Mouse (Mus musculus) kidney, adult 9 months (tissue): Measurements from ENCODE around the gene Pard3.
A peak's percentile ranks its signal among the peaks of the same experiment; 100 is the strongest.

Experiments
- DNase-seq: peaks from one replicate; pipeline ENCODE4 v3.0.0; 2022

The Pard3 gene

DNA sequence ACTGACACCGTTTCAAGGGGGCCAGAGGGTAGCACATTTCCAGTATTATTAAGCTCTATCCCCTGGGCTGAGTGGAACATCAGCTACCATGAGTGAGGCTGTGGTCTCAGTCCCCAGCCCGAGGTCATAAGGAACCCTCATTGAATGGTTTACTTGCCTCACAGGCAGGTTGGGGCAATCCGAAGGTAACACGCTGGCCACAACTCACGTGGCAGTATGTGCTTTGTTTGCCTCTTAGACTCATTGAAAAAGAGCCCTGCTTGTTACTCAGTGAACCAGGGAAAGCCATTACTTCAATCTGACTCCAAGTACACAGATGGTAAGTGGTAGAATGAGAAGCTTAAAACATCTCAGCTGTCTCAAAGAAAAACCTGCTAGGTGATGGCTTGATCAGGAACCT is 236.8 kb downstream of the Pard3 start:
- DNase-seq, result peak; percentile 45

- DNase-seq, result peak; percentile 26
Observed at GRCm38 (mm10) chr8:127302847-127303445, 239.3 kb downstream of the Pard3 start.

DNA sequence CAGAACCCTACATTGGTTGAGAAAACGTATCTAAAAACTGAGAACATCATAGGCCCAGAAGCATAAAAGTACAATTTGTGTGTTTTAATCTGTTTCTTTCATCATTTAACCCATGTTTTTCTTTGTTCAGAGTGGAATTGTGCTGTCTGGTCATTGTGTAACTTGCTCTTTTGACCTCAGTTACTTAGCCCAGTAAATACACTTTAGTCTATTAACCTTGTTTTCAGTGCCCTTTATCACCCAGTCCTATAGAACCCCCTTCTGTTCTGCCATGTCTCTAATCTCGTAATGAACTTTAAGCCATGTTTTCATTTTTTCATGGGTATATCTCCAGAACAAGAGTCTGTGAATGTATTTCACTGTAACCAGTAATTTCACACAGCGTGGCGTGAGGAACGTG is 243.3 kb downstream of the Pard3 start:
- peak; percentile 61 for DNase-seq

DNA sequence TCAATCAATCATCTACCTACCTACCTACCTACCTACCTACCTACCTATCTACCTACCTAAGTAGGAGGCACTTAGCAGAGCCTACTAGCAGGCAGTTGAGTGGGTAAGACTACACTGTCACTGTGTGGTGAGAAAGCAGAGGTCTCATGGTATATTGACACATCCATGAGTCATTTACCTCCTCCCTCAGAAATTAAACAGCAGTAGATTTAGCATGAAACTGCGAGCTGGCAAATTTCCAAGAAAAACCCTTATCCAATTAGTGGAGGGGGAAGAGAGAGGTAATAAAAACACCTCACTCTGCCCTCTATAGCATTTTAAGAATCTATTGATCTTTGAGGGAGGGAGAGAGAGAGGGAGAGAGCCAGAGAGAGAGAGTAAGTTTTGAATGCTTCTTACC is 245.7 kb downstream of the Pard3 start:
- no peak for DNase-seq

DNA sequence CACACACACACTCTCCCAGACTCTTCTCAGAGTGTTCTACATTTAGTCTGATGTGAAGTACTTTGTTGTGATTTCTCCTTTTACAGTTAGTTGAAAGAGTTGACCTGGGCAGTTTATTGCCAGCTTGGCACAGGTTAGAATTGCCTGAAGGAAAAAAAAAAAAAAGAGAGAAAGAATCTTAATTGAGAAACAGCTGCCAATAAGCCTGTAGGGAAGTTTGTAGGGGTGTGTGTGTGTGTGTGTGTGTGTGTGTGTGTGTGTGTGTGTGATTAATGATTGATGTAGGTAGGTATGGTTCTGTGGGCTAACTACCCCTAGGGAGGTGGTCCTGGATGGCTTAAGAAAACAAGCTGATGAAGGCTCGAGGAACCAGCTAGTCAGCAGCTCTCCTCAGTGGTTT is 252.1 kb downstream of the Pard3 start:
- DNase-seq, result peak; percentile 60

GRCm38 (mm10) chr8:127317914-127318313 is 254.2 kb downstream of the Pard3 start:
- no peak for DNase-seq

DNA sequence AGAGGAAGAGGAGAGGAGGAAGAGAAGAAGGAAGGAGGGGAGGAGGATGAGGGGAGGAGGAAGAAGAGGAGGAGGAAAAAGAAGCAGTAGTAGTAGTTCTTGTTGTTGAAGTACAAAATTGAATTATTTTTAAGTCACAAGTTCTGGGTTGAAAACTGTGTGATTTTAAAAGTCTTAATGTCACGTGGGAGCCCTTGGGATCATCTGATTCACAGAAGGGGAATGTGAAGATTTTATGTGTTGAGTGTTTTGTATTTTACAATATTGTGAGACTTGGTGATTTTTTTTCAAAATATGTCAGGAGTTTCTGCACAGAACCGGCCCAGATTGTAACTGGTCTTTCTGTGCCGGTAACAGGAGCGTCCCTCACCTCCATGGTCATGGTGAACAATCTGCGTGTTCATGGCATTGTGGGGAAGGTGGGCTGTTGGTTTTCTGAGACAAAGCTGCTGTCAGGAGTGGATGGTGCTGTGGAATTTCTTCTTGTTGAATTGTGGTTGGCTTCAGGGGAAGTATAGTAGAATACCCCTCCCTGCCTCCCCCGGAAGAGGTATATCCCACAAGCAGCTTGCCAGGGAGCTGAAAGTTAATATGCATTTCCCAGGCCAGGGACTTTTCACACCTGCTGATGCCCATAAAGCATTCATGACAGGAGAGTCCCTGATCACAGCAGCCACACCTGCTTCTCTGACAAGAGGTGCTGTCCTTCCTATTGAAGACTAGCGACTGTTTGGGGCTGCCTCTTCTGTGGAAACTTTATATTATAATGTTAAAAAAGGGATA is 254.9 kb downstream of the Pard3 start:
- DNase-seq, result no peak

DNA sequence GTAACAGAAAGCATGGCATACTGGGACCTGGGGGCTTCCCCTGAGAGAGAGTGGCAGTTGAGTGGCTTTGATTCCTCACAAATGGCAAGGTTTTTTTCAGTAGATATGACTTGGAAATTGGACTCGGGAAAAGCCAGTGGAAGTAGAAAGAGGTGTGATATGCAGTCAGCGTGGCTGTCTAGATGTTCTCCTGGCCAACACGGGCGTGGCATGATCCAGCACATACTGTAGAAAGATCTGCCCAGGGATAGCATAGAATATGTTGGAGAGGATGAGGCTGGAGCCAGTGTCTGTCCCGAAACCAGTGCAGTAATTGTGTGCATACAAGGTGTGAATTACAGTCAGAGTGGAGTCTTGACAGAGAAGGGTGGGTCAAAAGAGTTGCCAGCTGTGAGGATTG is 257.2 kb downstream of the Pard3 start:
- no peak for DNase-seq

DNA sequence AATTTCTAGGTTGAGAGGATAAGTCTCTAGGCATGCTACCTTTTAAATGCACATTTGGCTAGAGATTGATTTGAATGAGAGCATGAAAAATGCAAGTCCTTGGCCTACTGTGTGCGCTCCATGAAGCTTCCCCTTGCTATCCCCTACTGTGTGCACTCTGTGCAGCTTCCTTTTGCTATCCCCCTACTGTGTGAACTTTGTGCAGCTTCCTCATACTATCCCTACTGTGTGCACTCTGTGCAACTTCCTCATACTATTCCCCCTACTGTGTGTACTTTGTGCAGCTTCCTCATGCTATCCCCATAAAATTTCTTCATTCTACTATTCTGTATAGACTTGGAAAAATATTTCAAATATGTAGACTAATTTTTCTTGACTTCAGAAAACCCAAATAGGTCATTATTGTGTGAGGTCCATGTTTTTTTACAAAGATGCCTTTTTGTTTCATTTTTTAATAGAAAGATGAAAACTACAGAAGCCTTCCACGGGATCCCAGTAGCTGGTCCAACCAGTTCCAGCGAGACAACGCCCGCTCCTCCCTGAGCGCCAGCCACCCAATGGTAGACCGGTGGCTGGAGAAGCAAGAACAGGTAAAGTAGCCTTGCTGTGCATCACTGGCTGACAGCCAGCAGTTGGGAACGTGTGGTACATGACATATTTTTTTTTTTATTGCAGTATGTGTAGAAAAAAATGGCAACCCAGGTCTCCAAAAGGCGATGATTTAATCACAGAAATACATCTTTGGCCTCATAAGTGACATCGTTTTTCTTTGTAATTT is 260.1 kb downstream of the Pard3 start:
- DNase-seq, result no peak

- DNase-seq, result no peak
Observed at GRCm38 (mm10) chr8:127324836-127325570, 261.3 kb downstream of the Pard3 start.

GRCm38 (mm10) chr8:127325749-127326148 is 262.1 kb downstream of the Pard3 start:
- no peak for DNase-seq

DNA sequence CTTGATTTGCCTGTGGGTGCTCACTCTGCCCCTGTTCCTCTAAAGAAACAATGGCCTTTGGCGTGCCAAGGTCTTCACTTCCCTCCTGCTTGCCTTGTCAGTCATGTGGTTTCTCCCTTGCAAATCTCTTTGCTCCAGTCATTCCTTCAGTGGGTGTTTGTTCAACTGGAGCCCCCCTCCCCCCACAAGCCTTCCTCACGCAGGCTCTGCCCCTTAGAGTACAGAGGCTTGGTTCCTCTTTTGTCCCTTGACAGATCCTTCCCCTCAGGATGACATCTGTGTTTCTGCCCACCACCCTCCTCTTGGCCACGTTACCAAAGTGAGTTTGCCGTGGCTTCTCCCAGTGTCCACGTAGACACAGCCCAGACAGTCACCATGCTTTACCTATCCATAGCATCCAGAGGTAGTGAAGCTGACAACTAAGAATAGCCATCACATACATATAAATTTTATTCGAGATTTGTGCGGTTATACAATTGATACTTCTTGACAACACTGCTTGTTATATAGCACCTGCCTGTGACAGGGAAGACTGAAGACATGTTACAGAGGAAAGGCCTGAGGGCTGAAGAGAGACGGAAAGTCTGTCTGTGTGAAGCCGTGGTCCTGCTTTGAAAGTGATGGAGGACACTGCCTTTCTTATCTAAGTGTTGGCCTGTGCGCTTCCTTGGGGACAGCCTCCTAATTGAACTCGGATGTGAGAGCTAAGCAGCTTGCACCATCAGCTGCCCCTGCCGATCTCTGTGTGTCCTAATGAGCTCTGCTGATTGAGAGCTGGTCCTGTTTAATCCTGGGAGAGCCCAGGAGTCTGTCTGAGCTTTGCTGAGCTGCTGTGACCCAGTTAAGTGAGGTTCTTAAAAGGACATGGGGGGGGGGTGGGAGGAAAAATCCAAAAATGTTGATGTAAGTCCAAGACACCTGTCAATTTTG is 266.8 kb downstream of the Pard3 start:
- no peak for DNase-seq

DNA sequence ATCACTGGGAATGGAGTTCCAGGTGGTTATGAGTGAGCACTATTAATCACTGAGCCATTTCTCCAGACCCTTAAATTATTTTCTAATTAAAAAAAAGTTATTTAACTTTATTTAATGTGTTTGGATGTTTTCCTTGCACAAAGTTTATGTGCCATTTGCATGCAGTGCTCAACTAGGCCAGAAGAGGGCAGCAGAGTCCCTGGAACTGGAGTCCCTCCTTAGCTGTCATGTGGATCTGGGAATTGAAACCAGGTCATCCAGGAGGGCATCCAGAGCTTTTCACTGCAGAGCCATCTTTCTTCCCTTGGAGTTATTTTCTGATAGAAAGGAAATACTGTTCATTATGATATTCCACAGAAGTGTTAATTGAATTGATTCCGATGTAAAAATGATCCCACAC is 268.1 kb downstream of the Pard3 start:
- DNase-seq, result peak; percentile 74

GRCm38 (mm10) chr8:127335216-127335615 is 271.5 kb downstream of the Pard3 start:
- DNase-seq, result peak; percentile 59

GRCm38 (mm10) chr8:127338183-127338582 is 274.5 kb downstream of the Pard3 start:
- DNase-seq, result no peak

DNA sequence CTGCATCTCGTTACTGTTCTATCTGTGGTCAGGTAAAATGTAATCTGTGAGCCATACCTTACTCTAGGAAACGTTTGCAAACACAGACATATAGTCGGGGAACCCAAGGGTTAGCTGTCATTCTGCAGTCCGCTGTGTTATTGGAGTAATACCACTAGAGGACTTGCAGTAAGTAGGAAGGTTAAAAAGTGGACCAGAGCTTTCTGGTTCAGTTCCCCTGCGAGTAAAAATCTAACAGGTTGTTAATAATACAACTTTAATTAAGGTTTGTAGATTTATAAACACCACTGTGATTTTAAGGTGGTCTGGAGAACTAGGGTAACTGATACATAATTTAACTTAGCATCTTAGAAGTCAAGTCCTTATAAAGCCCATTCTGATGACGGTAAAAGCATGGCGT is 277.4 kb downstream of the Pard3 start:
- DNase-seq, result peak; percentile 78

DNA sequence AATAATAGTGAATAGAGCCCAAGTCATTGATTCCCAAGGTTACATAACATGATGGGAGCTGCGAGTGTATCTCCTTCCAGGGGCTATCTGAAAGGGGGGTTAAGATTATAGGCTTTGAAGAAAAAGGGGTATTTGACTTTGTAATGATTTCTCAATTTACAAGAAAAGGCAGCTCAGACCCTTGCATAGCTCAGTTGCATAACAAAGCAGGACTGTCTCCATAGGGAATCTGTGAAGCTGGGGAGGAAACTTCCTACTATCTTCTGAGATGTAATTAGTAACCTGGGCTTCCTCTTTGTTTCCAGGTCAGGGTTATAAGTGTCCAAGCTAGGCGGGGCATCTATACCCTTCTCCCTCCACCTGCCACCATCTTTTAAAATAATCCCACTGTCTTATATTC is 279.4 kb downstream of the Pard3 start:
- no peak for DNase-seq

DNA sequence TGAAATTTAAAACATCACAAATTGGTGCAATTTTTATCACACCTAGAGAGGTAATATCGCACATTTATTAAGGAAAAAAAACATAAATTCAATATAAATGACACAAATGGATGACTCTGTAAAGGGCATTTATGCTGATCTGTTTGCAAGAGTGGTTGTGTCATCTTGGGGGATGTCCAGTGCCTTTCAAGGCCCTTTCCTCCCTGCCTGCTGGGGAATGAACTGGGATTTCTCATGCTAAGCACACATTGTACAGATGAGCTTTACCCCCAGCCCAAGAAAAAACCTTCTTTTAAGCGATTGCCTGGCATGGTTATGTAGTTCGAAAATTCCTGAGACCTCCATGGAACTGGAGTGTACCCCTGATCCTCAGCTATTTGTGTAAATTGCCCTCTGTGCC is 280.7 kb downstream of the Pard3 start:
- no peak for DNase-seq

DNA sequence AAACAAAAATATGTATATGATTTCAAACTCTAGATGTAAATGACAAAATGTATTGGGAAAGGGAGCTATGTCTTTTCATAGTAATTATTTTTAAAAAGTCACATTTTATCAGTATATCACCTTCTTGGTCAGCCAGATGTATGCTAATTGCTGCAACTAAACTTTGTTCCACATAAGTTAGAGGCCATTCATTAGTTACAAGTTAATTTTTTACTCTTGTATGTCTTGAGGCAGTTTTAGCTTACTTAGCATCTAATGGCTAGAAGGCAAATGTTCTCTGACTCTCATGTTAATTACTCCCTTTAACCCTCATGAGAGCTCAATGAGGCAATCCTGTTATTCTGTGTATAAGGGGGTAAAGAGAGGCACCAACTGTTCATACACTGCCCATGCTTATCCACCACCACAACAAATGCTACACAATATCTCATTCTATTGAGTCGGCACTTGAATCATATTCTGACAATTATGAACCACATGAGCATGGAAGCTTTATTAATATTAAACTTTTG is 282.3 kb downstream of the Pard3 start:
- DNase-seq, result no peak

- no peak for DNase-seq
Observed at GRCm38 (mm10) chr8:127347890-127348495, 284.3 kb downstream of the Pard3 start.

DNA sequence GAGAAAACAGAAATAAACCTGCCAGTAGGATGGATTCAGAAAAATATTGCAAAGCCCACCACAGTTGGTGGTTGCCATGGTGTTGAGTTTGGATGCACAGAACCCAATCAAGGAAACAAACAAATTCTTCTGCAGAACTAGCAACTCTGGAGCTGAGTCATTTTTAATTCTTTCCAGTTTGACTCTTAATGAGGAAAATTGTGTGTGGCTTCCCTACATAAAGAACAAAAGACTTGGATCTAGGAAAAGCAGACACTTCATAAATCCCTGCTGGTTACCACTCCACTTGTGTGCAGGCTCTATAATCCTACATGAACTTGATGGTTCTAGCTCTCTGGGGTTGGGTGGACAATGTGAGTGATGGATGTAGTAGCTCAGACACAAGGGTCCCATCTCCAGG is 298.1 kb downstream of the Pard3 start:
- no peak for DNase-seq
